Comparison of ENCODE assay signal across 13 mouse cellular contexts in the genomic region with DNA sequence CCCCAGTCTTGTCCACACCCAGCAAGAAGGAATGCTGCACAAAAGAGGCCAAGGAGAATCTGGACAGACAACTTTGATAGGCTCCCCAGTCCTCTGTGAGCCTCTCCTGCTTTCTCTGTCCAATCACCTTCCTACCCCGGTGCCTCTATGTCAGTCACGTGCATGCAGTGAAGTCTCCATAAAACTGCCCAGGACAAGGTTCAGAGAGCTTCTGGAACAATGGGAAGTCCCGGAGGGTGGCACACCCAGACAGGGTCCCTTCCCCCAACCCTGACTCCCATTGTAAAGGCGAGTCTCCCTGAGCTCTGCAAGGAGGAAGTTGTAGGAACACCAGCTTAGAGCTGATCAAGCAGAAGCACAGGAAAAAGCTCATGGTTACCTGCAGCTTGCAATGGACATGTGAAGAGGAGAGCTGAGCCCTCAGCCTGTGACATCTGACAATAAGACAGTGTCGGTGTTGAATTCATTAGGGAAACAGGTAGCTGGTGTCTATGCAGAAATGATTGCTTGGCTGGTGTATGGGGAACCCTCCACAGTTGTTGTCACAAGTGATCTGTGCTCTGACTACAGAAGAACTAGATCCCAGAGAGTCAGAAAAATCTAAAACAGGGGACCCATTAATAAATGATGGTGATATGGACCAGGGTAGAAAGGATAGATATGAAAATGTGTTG. TPM values are rescaled to one million over a fixed set of nuclear protein-coding genes. Genes with fewer than 3 reads are reported as not detected.
A peak's percentile ranks its signal among the peaks of the same experiment; 100 is the strongest.
DNase-seq lines count a peak whose midpoint lies in the region; ATAC-seq lines count a peak whose summit lies in the region.
"Had no signal": no experiment of that assay in that cellular context is flagged by ENCODE, and none has a peak within 500 bp of the region (broad histone marks: within the 10 kb centered on the region; RNA-seq: fewer than 3 reads in every experiment).

No protein-coding gene starts in this region.

- peaks cover 10% of the 10 kb centered on the region for H3K4me1 ChIP-seq in heart, embryonic 16.5 days (ENCODE audit: control insufficient read depth, insufficient read depth, low read length)
- H3K4me1 ChIP-seq in kidney, embryonic 16.5 days (ENCODE audit: insufficient read depth, low read length) = peaks cover 18% of the 10 kb centered on the region
- no peaks in the 10 kb centered on the region for H3K4me1 ChIP-seq in forebrain, embryonic 12.5 days

- intact Hi-C loops in heart, postnatal 25 days (cut with DNase I) = no loop called here

- 41% methylated on average over 5 of the region's 5 CpGs for WGBS in heart, embryonic 16.5 days
- 19% methylated on average over 5 of the region's 5 CpGs for WGBS in kidney, embryonic 16.5 days
- 30% methylated on average over 5 of the region's 5 CpGs for WGBS in forebrain, embryonic 12.5 days

- H3K27ac ChIP-seq in heart, embryonic 16.5 days (ENCODE audit: low read length) = no peak overlapping the region
- no peak overlapping the region for H3K27ac ChIP-seq in kidney, embryonic 16.5 days (ENCODE audit: low read length)
- H3K27ac ChIP-seq in forebrain, embryonic 12.5 days = no peak overlapping the region

- no peak; the same call in 1 of the 2 replicates for ATAC-seq in heart, embryonic 16.5 days (replicated peaks; ENCODE audit: extremely low read depth, insufficient read depth, low FRiP score)
- ATAC-seq in kidney, embryonic 16.5 days (ENCODE audit: low FRiP score, low TSS enrichment) = peak; percentile 83
- 0 out of 2 replicates have a peak, but pooled peaks have one; percentile 34 for ATAC-seq in megakaryocyte progenitor cell, adult 5-6 weeks (replicated peaks; ENCODE audit: poor library complexity)
- no peak for ATAC-seq in forebrain, embryonic 12.5 days (ENCODE audit: low FRiP score)
- ATAC-seq: CD4-positive, CD25-positive, alpha-beta regulatory T cell, adult 4 months; forebrain, embryonic 14.5 days had no signal

- no peak for DNase-seq in heart, postnatal 25 days (ENCODE audit: low spot score)
- peak; percentile 29 for DNase-seq in embryo, embryonic 10 days (ENCODE audit: low spot score)
- DNase-seq in layer of hippocampus, postnatal 25 days (ENCODE audit: extremely low spot score in 1 of 2, low spot score in 1 of 2) = no peak
- DNase-seq in layer of hippocampus, adult 8-10 months (ENCODE audit: low spot score in 2 of 2) = no peak
- DNase-seq: adrenal gland, adult 2 months; cerebellum, postnatal 36 days had no signal

- no peak overlapping the region for H3K4me2 ChIP-seq in heart, embryonic 16.5 days (ENCODE audit: low read depth, low read length)
- H3K4me2 ChIP-seq in kidney, embryonic 16.5 days (replicated peaks; ENCODE audit: low read depth, low read length) = no peak overlapping the region
- no peak overlapping the region for H3K4me2 ChIP-seq in forebrain, embryonic 12.5 days

- H3K9me3 ChIP-seq in heart, embryonic 16.5 days (replicated peaks; ENCODE audit: control insufficient read depth, low read length) = no peaks in the 10 kb centered on the region
- no peaks in the 10 kb centered on the region for H3K9me3 ChIP-seq in kidney, embryonic 16.5 days (ENCODE audit: low read length)
- no peaks in the 10 kb centered on the region for H3K9me3 ChIP-seq in forebrain, embryonic 12.5 days

- no peak overlapping the region for H3K4me3 ChIP-seq in heart, embryonic 16.5 days (ENCODE audit: low read length)
- H3K4me3 ChIP-seq in kidney, embryonic 16.5 days (ENCODE audit: low read length) = no peak overlapping the region
- no peak overlapping the region for H3K4me3 ChIP-seq in forebrain, embryonic 12.5 days (replicated peaks)
- H3K4me3 ChIP-seq: myocyte had no signal

- peak overlapping the region; percentile 29 for H3K9ac ChIP-seq in heart, embryonic 16.5 days (ENCODE audit: low read length)
- H3K9ac ChIP-seq in kidney, embryonic 16.5 days (replicated peaks; ENCODE audit: low read length) = no peak overlapping the region
- H3K9ac ChIP-seq in forebrain, embryonic 12.5 days = no peak overlapping the region

- no peaks in the 10 kb centered on the region for H3K27me3 ChIP-seq in heart, embryonic 16.5 days (ENCODE audit: control insufficient read depth, insufficient read depth, low read length)
- no peaks in the 10 kb centered on the region for H3K27me3 ChIP-seq in kidney, embryonic 16.5 days (ENCODE audit: insufficient read depth, low read length)
- no peaks in the 10 kb centered on the region; the same call in 1 of the 2 replicates for H3K27me3 ChIP-seq in forebrain, embryonic 12.5 days

- no peaks in the 10 kb centered on the region for H3K36me3 ChIP-seq in heart, embryonic 16.5 days (ENCODE audit: control insufficient read depth, insufficient read depth)
- H3K36me3 ChIP-seq in kidney, embryonic 16.5 days (ENCODE audit: insufficient read depth, low read length) = no peaks in the 10 kb centered on the region
- H3K36me3 ChIP-seq in forebrain, embryonic 12.5 days (replicated peaks) = no peaks in the 10 kb centered on the region

RNA-seq across cellular contexts. Expression of a gene that starts 7.4 kb away (rescaled TPM):
- polyA plus RNA-seq in heart, embryonic 16.5 days (2015; fragmentation: Nextera tagmentation; extraction: Ambion mirVana) = 9.0 and 10.4 TPM in 2 replicates
- 10 to 100 TPM; 34.3 to 35.6 TPM for total RNA-seq in heart, postnatal 25 days (2021)
- 4.3 and 5.0 TPM in 2 replicates for polyA plus RNA-seq in kidney, embryonic 16.5 days (2015; fragmentation: Nextera tagmentation; extraction: Ambion mirVana)
- total RNA-seq in megakaryocyte progenitor cell, adult 5-6 weeks (2015) = 4.4 and 4.7 TPM in 2 replicates
- 9.8 and 10.3 TPM in 2 replicates for total RNA-seq in megakaryocyte progenitor cell, adult 5-6 weeks (2017)
- polyA plus RNA-seq in forebrain, embryonic 12.5 days (2016; fragmentation: Nextera tagmentation; extraction: Ambion mirVana) = 5.3 and 5.6 TPM in 2 replicates
- total RNA-seq in layer of hippocampus, postnatal 25 days (2021) = 10 to 100 TPM; 28.8 to 29.9 TPM
- 10 to 100 TPM; 29.5 to 35.8 (median 33.2) TPM for total RNA-seq in layer of hippocampus, adult 8-10 months (2022)

Comparison
In these comparisons a context has a peak if more than half of its experiments do, and no peak if none do; other contexts are left out.
1. ATAC-seq: peak in kidney, embryonic 16.5 days (single experiment) and megakaryocyte progenitor cell, adult 5-6 weeks (single experiment); none in heart, embryonic 16.5 days (single experiment) and forebrain, embryonic 12.5 days (single experiment).